Mouse (Mus musculus) heart, embryonic 13.5 days (tissue): ENCODE measurements around the gene Pard6b. TPM values are rescaled to one million over a fixed set of nuclear protein-coding genes. Genes with fewer than 3 reads are reported as not detected.

Source experiments
- ATAC-seq: fragments of 200-750 bp; cut with Nextera tagmentation; 2 replicates; pipeline ENCODE4 v1.8.0; 2017; ENCODE audit warnings: moderate TSS enrichment; ENCODE audit not compliant: insufficient number of reproducible peaks, low FRiP score, low TSS enrichment; ENCODE audit errors: extremely low read depth
- H3K27ac ChIP-seq: fragments of 300-500 bp; sonication (generic); replicated peaks from 2 replicates; pipeline ENCODE4 v1.5.1; 2015; ENCODE audit warnings: moderate library complexity, mild to moderate bottlenecking, inconsistent platforms
- H3K27me3 ChIP-seq: fragments of 300-500 bp; sonication (generic); replicated peaks from 2 replicates; pipeline ENCODE4 v1.6.1; 2015; ENCODE audit warnings: mild to moderate bottlenecking, inconsistent platforms
- H3K36me3 ChIP-seq: fragments of 300-500 bp; sonication (generic); 2 replicates; pipeline ENCODE4 v1.6.1; 2015; ENCODE audit warnings: mild to moderate bottlenecking, inconsistent platforms
- H3K4me1 ChIP-seq: fragments of 300-500 bp; sonication (generic); 2 replicates; pipeline ENCODE4 v1.6.1; 2015; ENCODE audit warnings: inconsistent platforms
- H3K4me2 ChIP-seq: fragments of 300-500 bp; sonication (generic); 2 replicates; pipeline ENCODE4 v1.6.1; 2015; ENCODE audit warnings: inconsistent platforms, mild to moderate bottlenecking, moderate library complexity
- H3K4me3 ChIP-seq: fragments of 300-500 bp; sonication (generic); 2 replicates; pipeline ENCODE4 v1.5.1; 2015; ENCODE audit warnings: moderate library complexity, mild to moderate bottlenecking, inconsistent platforms
- H3K9ac ChIP-seq: fragments of 300-500 bp; sonication (generic); 2 replicates; pipeline ENCODE4 v1.6.1; 2015; ENCODE audit warnings: inconsistent platforms, mild to moderate bottlenecking, moderate library complexity
- H3K9me3 ChIP-seq: fragments of 300-500 bp; sonication (generic); 2 replicates; pipeline ENCODE4 v1.6.1; 2016; ENCODE audit warnings: inconsistent platforms
- whole genome bisulfite sequencing: fragments of 180-500 bp; shearing (Covaris S2); methylation state at CpG from one replicate; pipeline ENCODE4 v1.1.7; 2015; ENCODE audit warnings: mixed read lengths; 5-methylcytosine and 5-hydroxymethylcytosine counted together
- polyA plus RNA-seq: library from polyadenylated mRNA; unstranded; fragments of >200 nt; fragmentation: Nextera tagmentation; extraction: Ambion mirVana; gene quantifications from 2 replicates; pipeline ENCODE4 v1.2.1, GENCODE M21; 2015

Gene Pard6b
- polyA plus RNA-seq, 1 experiment from 2014 or later = 7.3 TPM

GRCm38 (mm10) chr2:168063712-168064111, 17.1 kb upstream of the Pard6b start:
- Histone ChIP-seq H3K4me2 (no peak overlapping the region), H3K36me3 (no peaks in the 10 kb centered on the region), H3K4me3 (no peak overlapping the region), H3K4me1 (peaks cover 5% of the 10 kb centered on the region), H3K9ac (no peak overlapping the region), H3K27me3 (no peaks in the 10 kb centered on the region), H3K9me3 (no peaks in the 10 kb centered on the region), H3K27ac (no peak overlapping the region)
- WGBS = 75% methylated on average over 12 of the region's 12 CpGs
- no peak for ATAC-seq

GRCm38 (mm10) chr2:168065511-168065910, 15.3 kb upstream of the Pard6b start:
- Histone ChIP-seq H3K4me3 (no peak overlapping the region), H3K4me1 (peaks cover 3% of the 10 kb centered on the region), H3K9me3 (no peaks in the 10 kb centered on the region), H3K36me3 (no peaks in the 10 kb centered on the region), H3K4me2 (no peak overlapping the region), H3K27ac (no peak overlapping the region), H3K9ac (no peak overlapping the region), H3K27me3 (no peaks in the 10 kb centered on the region)
- ATAC-seq = no peak
- 56% methylated on average over 7 of the region's 7 CpGs for WGBS

GRCm38 (mm10) chr2:168066783-168067182, 14.0 kb upstream of the Pard6b start:
- H3K27me3 ChIP-seq = no peaks in the 10 kb centered on the region
- ATAC-seq = no peak
- peaks cover 10% of the 10 kb centered on the region for H3K4me1 ChIP-seq
- H3K9me3 ChIP-seq = no peaks in the 10 kb centered on the region
- no peak overlapping the region for H3K9ac ChIP-seq
- no peaks in the 10 kb centered on the region for H3K36me3 ChIP-seq
- no peak overlapping the region for H3K4me3 ChIP-seq
- no peak overlapping the region for H3K4me2 ChIP-seq
- 57% methylated on average over 8 of the region's 8 CpGs for WGBS
- H3K27ac ChIP-seq = no peak overlapping the region

GRCm38 (mm10) chr2:168070425-168070824, 10.4 kb upstream of the Pard6b start:
- Histone ChIP-seq H3K9ac (0 out of 2 replicates have a peak overlapping the region, but pooled peaks have one; percentile 37), H3K4me2 (no peak overlapping the region), H3K27ac (peak overlapping the region; percentile 38; the same call in 1 of the 2 replicates), H3K4me1 (peaks cover 30% of the 10 kb centered on the region), H3K4me3 (no peak overlapping the region), H3K27me3 (no peaks in the 10 kb centered on the region), H3K36me3 (no peaks in the 10 kb centered on the region), H3K9me3 (no peaks in the 10 kb centered on the region)
- ATAC-seq = no peak
- WGBS = 24% methylated on average over 5 of the region's 5 CpGs

- Histone ChIP-seq H3K36me3 (no peaks in the 10 kb centered on the region), H3K27me3 (peaks cover 5% of the 10 kb centered on the region; the same call in 1 of the 2 replicates), H3K4me1 (peaks cover 30% of the 10 kb centered on the region), H3K9ac (peak overlapping the region; percentile 62), H3K4me3 (0 out of 2 replicates have a peak overlapping the region, but pooled peaks have one; percentile 25), H3K9me3 (no peaks in the 10 kb centered on the region), H3K27ac (peak overlapping the region; percentile 87), H3K4me2 (peak overlapping the region; percentile 53)
- WGBS = 10% methylated on average over 11 of the region's 12 CpGs
- peak; percentile 72; the same call in 1 of the 2 replicates for ATAC-seq
Observed at GRCm38 (mm10) chr2:168072436-168073131, 8.2 kb upstream of the Pard6b start.

GRCm38 (mm10) chr2:168073722-168074121, 7.1 kb upstream of the Pard6b start:
- peaks cover 37% of the 10 kb centered on the region for H3K4me1 ChIP-seq
- 65% methylated on average over 5 of the region's 5 CpGs for WGBS
- H3K36me3 ChIP-seq = no peaks in the 10 kb centered on the region
- no peaks in the 10 kb centered on the region for H3K9me3 ChIP-seq
- ATAC-seq = no peak
- peaks cover 9% of the 10 kb centered on the region; the same call in 1 of the 2 replicates for H3K27me3 ChIP-seq
- peak overlapping the region; percentile 87; the same call in 1 of the 2 replicates for H3K27ac ChIP-seq
- H3K9ac ChIP-seq = peak overlapping the region; percentile 37; the same call in 1 of the 2 replicates
- H3K4me3 ChIP-seq = no peak overlapping the region
- H3K4me2 ChIP-seq = no peak overlapping the region

- H3K4me3 ChIP-seq = no peak overlapping the region
- WGBS = 61% methylated on average over 3 of the region's 3 CpGs
- ATAC-seq = no peak
- peaks cover 37% of the 10 kb centered on the region for H3K4me1 ChIP-seq
- no peak overlapping the region for H3K4me2 ChIP-seq
- H3K36me3 ChIP-seq = no peaks in the 10 kb centered on the region
- peaks cover 9% of the 10 kb centered on the region; the same call in 1 of the 2 replicates for H3K27me3 ChIP-seq
- no peaks in the 10 kb centered on the region for H3K9me3 ChIP-seq
- no peak overlapping the region for H3K27ac ChIP-seq
- H3K9ac ChIP-seq = no peak overlapping the region
Observed at GRCm38 (mm10) chr2:168074457-168074856, 6.3 kb upstream of the Pard6b start.

- peaks cover 9% of the 10 kb centered on the region; the same call in 1 of the 2 replicates for H3K27me3 ChIP-seq
- H3K36me3 ChIP-seq = no peaks in the 10 kb centered on the region
- no peaks in the 10 kb centered on the region for H3K9me3 ChIP-seq
- H3K27ac ChIP-seq = no peak overlapping the region
- H3K4me2 ChIP-seq = no peak overlapping the region
- H3K4me1 ChIP-seq = peaks cover 34% of the 10 kb centered on the region
- 73% methylated on average over 20 of the region's 20 CpGs for WGBS
- no peak for ATAC-seq
- no peak overlapping the region for H3K4me3 ChIP-seq
- no peak overlapping the region for H3K9ac ChIP-seq
Observed at GRCm38 (mm10) chr2:168076840-168077576, 3.8 kb upstream of the Pard6b start.

- H3K9ac ChIP-seq = peak overlapping the region; percentile 24; the same call in 1 of the 2 replicates
- H3K4me2 ChIP-seq = 0 out of 2 replicates have a peak overlapping the region, but pooled peaks have one; percentile 3
- no peaks in the 10 kb centered on the region for H3K36me3 ChIP-seq
- WGBS = 26% methylated on average over 15 of the region's 15 CpGs
- no peak overlapping the region for H3K27ac ChIP-seq
- no peaks in the 10 kb centered on the region for H3K9me3 ChIP-seq
- H3K4me3 ChIP-seq = no peak overlapping the region
- peaks cover 19% of the 10 kb centered on the region for H3K27me3 ChIP-seq
- peaks cover 36% of the 10 kb centered on the region for H3K4me1 ChIP-seq
- no peak for ATAC-seq
Observed at GRCm38 (mm10) chr2:168078107-168078830, 2.5 kb upstream of the Pard6b start.

GRCm38 (mm10) chr2:168081299-168081932, 612 bp downstream of the Pard6b start:
- Histone ChIP-seq H3K4me2 (peak overlapping the region; percentile 94), H3K36me3 (no peaks in the 10 kb centered on the region), H3K4me1 (peaks cover 48% of the 10 kb centered on the region), H3K4me3 (peak overlapping the region; percentile 80), H3K27ac (peak overlapping the region; percentile 90), H3K9me3 (no peaks in the 10 kb centered on the region), H3K27me3 (peaks cover 23% of the 10 kb centered on the region), H3K9ac (peak overlapping the region; percentile 89)
- ATAC-seq = no peak
- 2% methylated on average over 49 of the region's 49 CpGs for WGBS
